Mouse (Mus musculus): Measurements from ENCODE around the gene Gm17521.
"Not testable (repeated sequence)": the region's sequence is repeated elsewhere in the genome, so short reads cannot be mapped to it uniquely, and the experiment has no call there.

The Gm17521 gene

DNA sequence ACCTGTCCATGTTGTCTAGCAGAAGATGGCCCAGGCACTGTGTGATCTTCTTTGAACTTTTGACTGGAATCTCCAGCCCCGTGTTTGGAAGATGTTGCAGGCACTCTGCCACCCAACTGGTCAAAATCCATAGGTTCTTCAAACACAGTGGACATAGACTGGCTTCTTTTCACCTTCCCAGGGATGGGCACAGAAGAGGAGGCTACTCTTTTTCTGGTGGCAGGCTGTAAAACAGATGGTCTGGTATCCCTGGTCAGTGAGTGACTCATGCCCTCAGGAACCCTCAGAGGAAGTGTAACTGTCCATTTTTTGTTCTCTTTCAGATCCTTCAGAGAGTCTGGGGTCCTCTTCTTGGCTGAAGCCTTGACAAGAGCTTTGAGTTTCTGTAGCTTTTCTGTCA is at the start of gene Gm17521:
Gm17521 (minus strand) TSS at position 101 of the 400 bp plus-strand sequence.
- not testable (repeated sequence) for DNase-seq

DNA sequence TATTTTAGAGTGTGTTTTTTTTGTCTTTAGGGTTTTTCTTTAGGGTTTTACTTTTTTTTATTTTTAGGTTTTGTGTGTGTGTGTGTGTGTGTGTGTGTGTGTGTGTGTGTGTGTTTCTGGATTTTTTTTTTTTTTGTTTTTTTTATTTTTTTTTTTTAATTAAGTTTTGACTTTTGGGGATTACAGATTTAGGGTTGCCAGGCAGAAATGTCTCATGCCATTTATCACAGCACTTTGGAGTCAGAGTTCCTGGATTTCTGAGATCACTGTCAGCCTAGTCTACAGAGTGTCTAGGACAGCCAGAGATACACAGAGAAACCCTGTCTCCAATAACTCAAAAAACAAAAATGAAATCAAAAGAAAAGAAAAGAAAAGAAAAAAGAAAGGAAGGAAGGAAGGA is 14.5 kb upstream of the Gm17521 start:
- no peak for DNase-seq

DNA sequence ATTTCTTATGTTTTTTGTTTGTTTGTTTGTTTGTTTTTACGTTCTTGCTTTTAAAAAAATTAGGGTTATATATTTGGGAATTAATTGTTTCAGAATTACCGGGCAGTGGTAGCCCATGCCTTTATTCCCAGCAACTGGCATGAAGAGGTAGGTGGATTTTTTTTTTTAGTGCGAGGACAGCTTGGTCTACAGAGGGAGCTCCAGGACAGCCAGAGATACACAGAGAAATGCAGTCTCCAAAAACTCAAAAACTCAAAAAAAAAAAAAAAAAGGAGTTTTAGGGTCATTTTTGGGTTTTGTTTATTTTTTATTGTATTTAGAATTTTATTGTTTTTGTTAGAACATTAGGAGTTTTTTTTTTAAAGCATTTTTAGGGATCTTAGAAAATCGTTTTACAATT is 14.0 kb upstream of the Gm17521 start:
- no peak for DNase-seq
